Mouse (Mus musculus): ENCODE results near the gene Gad1.

Gad1 gene

DNA sequence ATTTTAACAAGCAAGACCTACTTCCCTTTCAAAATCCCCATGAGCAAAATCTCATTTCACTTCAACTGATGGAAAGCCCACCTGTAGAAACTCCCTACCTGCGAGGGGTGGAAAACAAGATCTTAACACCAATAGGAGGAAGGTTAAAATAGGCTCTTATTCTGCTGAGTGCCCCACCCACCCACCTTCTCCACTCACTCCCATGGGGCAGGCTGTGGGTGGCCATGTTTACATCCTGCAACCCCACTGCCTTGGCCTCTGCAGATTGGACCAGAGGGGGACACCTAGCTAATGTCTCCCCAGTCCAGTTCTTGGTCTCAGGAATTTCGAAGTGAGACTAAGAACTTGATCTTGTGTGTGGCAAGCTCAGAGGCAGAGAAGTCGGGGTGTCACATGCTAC lies 77.0 kb downstream of the Gad1 start:
- peak; percentile 63 to 68 for DNase-seq

GRCm38 (mm10) chr2:70631321-70631720 lies 78.4 kb downstream of the Gad1 start:
- no peak for DNase-seq

DNA sequence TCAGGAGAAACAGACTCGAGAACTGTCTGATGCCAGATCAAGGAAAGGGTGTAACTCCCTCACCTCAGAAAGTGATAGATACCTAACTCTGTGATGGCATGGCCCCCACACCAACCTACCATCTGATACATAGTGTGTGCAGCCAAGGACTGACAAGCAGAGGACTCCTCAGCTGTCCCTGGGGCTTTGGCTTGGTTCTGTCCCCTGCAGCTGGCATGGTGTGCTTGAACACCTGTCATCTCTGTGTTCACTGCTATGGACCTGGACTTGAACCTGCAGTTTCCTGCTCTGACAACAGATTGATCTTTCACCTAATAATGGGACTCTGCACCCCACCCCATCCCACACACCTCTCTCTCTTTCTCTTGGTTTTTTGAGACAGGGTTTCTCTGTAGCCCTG lies 79.5 kb downstream of the Gad1 start:
- no peak for DNase-seq

- no peak for DNase-seq
Observed at GRCm38 (mm10) chr2:70634028-70634690, 81.3 kb downstream of the Gad1 start.

DNA sequence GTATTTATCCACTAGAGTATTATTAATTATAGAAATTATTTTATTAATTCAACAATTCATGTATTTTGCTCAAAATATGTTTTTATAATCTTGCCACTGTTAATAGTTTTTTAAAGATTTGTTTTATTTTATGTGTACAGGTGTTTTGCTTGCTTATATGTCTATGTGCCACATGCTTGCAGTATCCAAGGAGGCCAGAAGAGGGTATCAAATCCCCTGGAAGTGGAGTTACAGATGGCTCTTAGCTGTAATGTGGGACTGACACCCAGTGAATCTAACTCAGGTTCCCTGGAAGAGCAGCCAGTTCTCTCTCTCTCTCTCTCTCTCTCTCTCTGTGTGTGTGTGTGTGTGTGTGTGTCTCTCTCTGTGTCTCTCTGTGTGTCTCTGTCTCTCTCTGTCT lies 88.1 kb downstream of the Gad1 start:
- no peak for DNase-seq

GRCm38 (mm10) chr2:70642971-70643565 lies 90.2 kb downstream of the Gad1 start:
- no peak for DNase-seq

GRCm38 (mm10) chr2:70645266-70645780 lies 92.5 kb downstream of the Gad1 start:
- no peak for DNase-seq

DNA sequence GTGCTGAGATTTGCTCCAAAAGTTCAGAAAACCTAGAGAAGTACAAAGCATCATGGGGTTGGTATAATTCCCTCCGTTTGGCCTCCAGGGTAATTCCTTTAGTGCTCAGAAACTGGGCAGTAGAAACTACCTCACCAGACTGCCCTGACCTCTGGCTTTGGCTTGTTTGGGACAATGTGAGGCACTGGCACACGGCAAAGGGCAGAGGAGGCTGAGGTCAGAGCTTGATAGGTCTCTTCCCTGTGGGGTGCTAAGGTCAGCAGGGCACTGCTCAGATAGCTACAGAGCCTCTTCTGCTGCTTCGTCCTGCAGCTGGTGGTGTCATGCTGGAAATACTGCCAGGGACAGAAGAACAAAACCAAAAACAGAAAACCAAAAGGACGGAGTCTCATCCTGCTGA lies 94.8 kb downstream of the Gad1 start:
- DNase-seq = no peak

- no peak for DNase-seq
Observed at GRCm38 (mm10) chr2:70648271-70648670, 95.4 kb downstream of the Gad1 start.

DNA sequence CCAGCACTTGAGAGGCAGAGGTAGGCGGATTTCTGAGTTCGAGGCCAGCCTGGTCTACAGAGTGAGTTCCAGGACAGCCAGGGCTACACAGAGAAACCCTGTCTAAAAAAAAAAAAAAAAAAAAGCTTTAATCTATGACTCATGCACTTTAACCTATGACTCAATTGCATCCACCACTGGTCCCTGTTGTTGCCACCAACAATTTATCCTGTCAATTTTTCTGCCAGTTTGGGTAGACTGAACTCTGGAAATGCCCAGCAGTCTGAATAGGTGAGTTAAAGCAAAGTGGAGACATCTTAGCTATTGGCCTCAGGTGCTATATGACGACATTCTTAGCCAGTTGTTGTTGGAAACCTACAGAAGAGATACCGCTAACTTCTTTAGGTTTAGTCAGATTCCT lies 96.6 kb downstream of the Gad1 start:
- no peak for DNase-seq
